Mouse (Mus musculus) heart, adult 2 months (tissue): ENCODE data around the gene 1700023F06Rik. TPM values are rescaled to one million over a fixed set of nuclear protein-coding genes. Genes with fewer than 3 reads are reported as not detected.

Experiments used
- DNase-seq, 2 experiments: peaks; one replicate each; pipeline ENCODE4 v3.0.0; 2021
- H3K27ac ChIP-seq: fragments of 200-600 bp; 2 replicates; pipeline ENCODE4 v1.8.1; 2022
- H3K27me3 ChIP-seq: fragments of 200-500 bp; 2 replicates; pipeline ENCODE4 v1.6.1; 2012; ENCODE audit warnings: mild to moderate bottlenecking, low read length, inconsistent platforms, mixed read lengths; ENCODE audit not compliant: control insufficient read depth, insufficient read depth
- H3K36me3 ChIP-seq: fragments of 200-500 bp; 2 replicates; pipeline ENCODE4 v1.6.1; 2012; ENCODE audit warnings: low read length, inconsistent platforms; ENCODE audit not compliant: control insufficient read depth, insufficient read depth
- H3K4me1 ChIP-seq: fragments of 200-500 bp; 2 replicates; pipeline ENCODE4 v1.6.1; 2011; ENCODE audit warnings: low read length; ENCODE audit not compliant: control insufficient read depth, insufficient read depth
- H3K4me3 ChIP-seq: fragments of 200-600 bp; 2 replicates; pipeline ENCODE4 v1.8.1; 2022
- H3K79me2 ChIP-seq: fragments of 200-500 bp; replicated peaks from 2 replicates; pipeline ENCODE4 v1.6.1; 2012; ENCODE audit warnings: mild to moderate bottlenecking, inconsistent platforms, low read length, moderate library complexity, mixed read lengths; ENCODE audit not compliant: control insufficient read depth, insufficient read depth
- H3K9ac ChIP-seq: fragments of 200-500 bp; 2 replicates; pipeline ENCODE4 v1.6.1; 2012; ENCODE audit warnings: low read depth, mild to moderate bottlenecking, control low read depth, inconsistent platforms, low read length, mixed read lengths
- CTCF ChIP-seq: fragments of 200-600 bp; IDR thresholded peaks from 2 replicates; pipeline ENCODE4 v1.8.1; 2022; ENCODE audit warnings: antibody characterized with exemption, mild to moderate bottlenecking, moderate library complexity
- EP300 ChIP-seq: fragments of 200-500 bp; IDR thresholded peaks from 2 replicates; pipeline ENCODE4 v1.6.1; 2011; ENCODE audit warnings: low read depth, low read length, control low read depth; ENCODE audit not compliant: insufficient read depth
- POLR2A ChIP-seq: fragments of 200-500 bp; IDR thresholded peaks from 2 replicates; pipeline ENCODE4 v1.6.1; 2011; ENCODE audit warnings: mild to moderate bottlenecking, low read depth, low read length, control low read depth; ENCODE audit not compliant: insufficient read depth
- WGBS: fragments of 180-500 bp; shearing (Covaris S2); methylation state at CpG from one replicate; pipeline ENCODE4 v1.1.7; 2018; 5-methylcytosine and 5-hydroxymethylcytosine counted together
- intact Hi-C: fragments of 180-260 bp; cut with DNase I; formaldehyde crosslinking; loops from one replicate; pipeline ENCODE4 v1.15.1; 2025
- polyA plus RNA-seq: library from polyadenylated mRNA; depleted of rRNA; stranded (reverse); fragments of >200 nt; gene quantifications from 2 replicates; pipeline ENCODE4 v1.2.3, GENCODE M21; 2012
- total RNA-seq, 2 experiments: library from RNA; stranded (reverse); gene quantifications; 2 replicates each; pipeline ENCODE4 v1.2.3; 2021

1700023F06Rik gene
- total and polyA plus RNA-seq, 3 experiments = 0.21 TPM; not detected in 2

GRCm38 (mm10) chr11:103221437-103221836 is 13.1 kb upstream of the 1700023F06Rik start:
- intact Hi-C loops = no loop called here
- Histone ChIP-seq H3K4me3 (no peak overlapping the region), H3K36me3 (no peaks in the 10 kb centered on the region), H3K27ac (no peak overlapping the region), H3K9ac (no peak overlapping the region), H3K27me3 (no peaks in the 10 kb centered on the region), H3K79me2 (no peaks in the 10 kb centered on the region), H3K4me1 (peaks cover 7% of the 10 kb centered on the region; the same call in 1 of the 2 replicates)
- no peak for DNase-seq
- 92% methylated on average over 6 of the region's 6 CpGs for WGBS
- TF ChIP-seq CTCF = no peak
- no peak for TF ChIP-seq POLR2A
- TF ChIP-seq EP300 = no peak

DNA sequence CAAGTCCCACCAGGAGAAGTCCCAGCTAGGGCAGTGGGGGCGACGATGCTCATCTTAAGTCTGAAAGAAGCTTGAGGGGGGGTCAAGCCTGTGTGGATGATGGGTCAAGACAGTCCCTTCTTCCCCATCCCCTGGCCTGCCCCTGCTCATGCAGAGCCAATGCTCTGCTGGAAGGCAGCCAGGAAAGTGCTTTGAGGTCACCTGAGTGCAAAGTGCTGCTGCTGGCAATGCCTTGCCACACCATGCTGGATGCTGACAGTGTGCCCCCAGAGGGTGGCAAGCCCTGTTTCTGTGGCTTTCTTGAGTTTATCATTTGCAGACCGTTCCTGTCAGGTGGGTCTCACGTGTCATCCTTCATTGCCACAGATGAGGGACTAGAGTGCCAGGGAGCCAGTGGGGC is 11.6 kb upstream of the 1700023F06Rik start:
- H3K36me3 ChIP-seq = no peaks in the 10 kb centered on the region
- no peaks in the 10 kb centered on the region for H3K79me2 ChIP-seq
- WGBS = 86% methylated on average over 4 of the region's 4 CpGs
- no peak overlapping the region for H3K4me3 ChIP-seq
- H3K9ac ChIP-seq = no peak overlapping the region
- no peak for TF ChIP-seq POLR2A
- no peak for TF ChIP-seq CTCF
- TF ChIP-seq EP300 = no peak
- no peak for DNase-seq
- intact Hi-C loops = no loop called here
- no peaks in the 10 kb centered on the region for H3K27me3 ChIP-seq
- no peak overlapping the region for H3K27ac ChIP-seq
- H3K4me1 ChIP-seq = peaks cover 7% of the 10 kb centered on the region; the same call in 1 of the 2 replicates

- Histone ChIP-seq H3K9ac (no peak overlapping the region), H3K27ac (no peak overlapping the region), H3K36me3 (no peaks in the 10 kb centered on the region), H3K27me3 (no peaks in the 10 kb centered on the region), H3K4me1 (peaks cover 4% of the 10 kb centered on the region; the same call in 1 of the 2 replicates), H3K79me2 (no peaks in the 10 kb centered on the region), H3K4me3 (no peak overlapping the region)
- DNase-seq = no peak
- intact Hi-C loops = no loop called here
- no peak for TF ChIP-seq EP300
- no peak for TF ChIP-seq POLR2A
- TF ChIP-seq CTCF = no peak
- WGBS = 94% methylated on average over 5 of the region's 5 CpGs
Measured at GRCm38 (mm10) chr11:103219259-103219658, 10.9 kb upstream of the 1700023F06Rik start.

GRCm38 (mm10) chr11:103218517-103218901 is 10.2 kb upstream of the 1700023F06Rik start:
- WGBS = 30% methylated on average over 6 of the region's 6 CpGs
- H3K4me1 ChIP-seq = peaks cover 1% of the 10 kb centered on the region; the same call in 1 of the 2 replicates
- no peak for DNase-seq
- peak overlapping the region; percentile 53; the same call in 1 of the 2 replicates for H3K9ac ChIP-seq
- TF ChIP-seq EP300 (no peak), POLR2A (no peak), CTCF (no peak)
- no peaks in the 10 kb centered on the region for H3K27me3 ChIP-seq
- H3K27ac ChIP-seq = no peak overlapping the region; the same call in 1 of the 2 replicates
- peak overlapping the region; percentile 58 for H3K4me3 ChIP-seq
- H3K79me2 ChIP-seq = no peaks in the 10 kb centered on the region
- intact Hi-C loops = no loop called here
- H3K36me3 ChIP-seq = no peaks in the 10 kb centered on the region

DNA sequence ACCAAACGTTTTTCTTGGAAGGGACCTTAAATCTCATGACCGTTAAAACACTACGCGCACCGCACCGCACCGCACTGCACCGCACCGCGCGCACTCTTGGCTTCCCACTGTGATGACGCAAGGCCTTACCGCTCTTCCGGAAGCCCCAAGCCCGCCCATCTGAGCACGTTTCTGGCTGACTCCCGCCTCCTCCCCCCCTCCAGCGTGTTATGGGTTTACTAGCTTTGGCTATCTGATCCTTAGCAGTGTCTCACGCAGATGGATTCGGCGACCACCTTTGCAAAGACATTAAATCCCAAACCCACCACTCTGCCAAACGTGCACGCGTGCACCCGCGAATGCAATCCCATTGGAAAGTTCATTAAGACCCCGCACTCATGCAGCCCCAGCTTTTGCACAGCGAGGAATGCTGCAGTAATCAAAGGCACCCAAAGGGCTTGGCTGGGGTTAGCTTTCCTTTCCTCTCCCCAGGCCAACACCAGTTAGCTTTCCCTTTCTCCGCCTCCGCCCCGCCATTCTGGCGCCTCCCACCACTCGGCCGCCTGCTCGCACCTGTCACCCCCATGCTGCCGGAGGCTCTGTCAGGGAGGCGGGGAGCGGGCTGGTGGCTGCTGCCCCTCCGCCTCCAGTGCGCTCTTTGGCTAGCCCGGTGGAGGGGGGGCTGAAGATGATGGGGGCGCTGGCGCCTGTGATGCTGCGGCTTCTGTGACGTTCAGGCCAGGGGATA is 9.6 kb upstream of the 1700023F06Rik start, which contains the start of gene Spata32:
TSS of gene Spata32 (minus strand) at position 643 of the 727 bp plus-strand sequence.
- Histone ChIP-seq H3K27ac (no peak within 1 kb of the TSS; the same call in 1 of the 2 replicates), H3K36me3 (no peaks in the 10 kb centered on the region), H3K9ac (peak within 1 kb of the TSS; percentile 53), H3K79me2 (no peaks in the 10 kb centered on the region), H3K27me3 (no peaks in the 10 kb centered on the region), H3K4me1 (no peaks in the 10 kb centered on the region), H3K4me3 (peak within 1 kb of the TSS; percentile 58)
- peak; percentile 68 to 69 for DNase-seq
- 1% methylated on average over 45 of the region's 45 CpGs for WGBS
- TF ChIP-seq CTCF (no peak), EP300 (no peak), POLR2A (no peak)
- intact Hi-C loops = no loop called here

- Histone ChIP-seq H3K4me3 (no peak overlapping the region), H3K27ac (no peak overlapping the region), H3K27me3 (no peaks in the 10 kb centered on the region), H3K36me3 (no peaks in the 10 kb centered on the region), H3K4me1 (no peaks in the 10 kb centered on the region), H3K79me2 (no peaks in the 10 kb centered on the region), H3K9ac (no peak overlapping the region)
- WGBS = 71% methylated on average over 1 of the region's 1 CpGs
- DNase-seq = no peak
- intact Hi-C loops = no loop called here
- TF ChIP-seq EP300 (no peak), POLR2A (no peak), CTCF (no peak)
Measured at GRCm38 (mm10) chr11:103215355-103215754, 7.0 kb upstream of the 1700023F06Rik start.
